Mouse (Mus musculus) testis, adult 2 months (tissue): Measurements from ENCODE around the gene Gata3. TPM values are rescaled to one million over a fixed set of nuclear protein-coding genes. Genes with fewer than 3 reads are reported as not detected.

ENCODE experiments used
- H3K27ac ChIP-seq: fragments of 200-500 bp; 2 replicates; pipeline ENCODE4 v1.5.1; 2012; ENCODE audit warnings: low read depth, low read length; ENCODE audit not compliant: control insufficient read depth, insufficient read depth
- H3K27me3 ChIP-seq: fragments of 200-500 bp; 2 replicates; pipeline ENCODE4 v1.6.1; 2012; ENCODE audit warnings: mild to moderate bottlenecking, low read length, moderate library complexity; ENCODE audit not compliant: control insufficient read depth, insufficient read depth
- H3K36me3 ChIP-seq: fragments of 200-500 bp; 2 replicates; pipeline ENCODE4 v1.6.1; 2012; ENCODE audit warnings: mild to moderate bottlenecking, low read length; ENCODE audit not compliant: control insufficient read depth, insufficient read depth
- H3K4me1 ChIP-seq: fragments of 200-500 bp; 2 replicates; pipeline ENCODE4 v1.6.1; 2012; ENCODE audit warnings: low read length; ENCODE audit not compliant: control insufficient read depth, insufficient read depth
- H3K4me3 ChIP-seq: fragments of 200-500 bp; 2 replicates; pipeline ENCODE4 v1.5.1; 2012; ENCODE audit warnings: low read depth, mild to moderate bottlenecking, low read length, moderate library complexity, mixed read lengths; ENCODE audit not compliant: control insufficient read depth
- CTCF ChIP-seq: fragments of 200-500 bp; IDR thresholded peaks from 2 replicates; pipeline ENCODE4 v1.5.1; 2012; ENCODE audit warnings: low read depth, mild to moderate bottlenecking, inconsistent platforms, low read length, moderate library complexity; ENCODE audit not compliant: control insufficient read depth, insufficient read depth, insufficient replicate concordance
- POLR2A ChIP-seq: fragments of 200-500 bp; IDR thresholded peaks from 2 replicates; pipeline ENCODE4 v1.6.1; 2012; ENCODE audit warnings: low read depth, mild to moderate bottlenecking, inconsistent platforms, low read length, moderate library complexity; ENCODE audit not compliant: control insufficient read depth
- polyA plus RNA-seq: library from polyadenylated mRNA; depleted of rRNA; stranded (reverse); fragments of >200 nt; gene quantifications from 2 replicates; pipeline ENCODE4 v1.2.3, GENCODE M21; 2012

The Gata3 gene
- polyA plus RNA-seq, 1 experiment: 1.0 TPM

- H3K4me1 ChIP-seq: peaks cover 20% of the 10 kb centered on the region
- H3K36me3 ChIP-seq: no peaks in the 10 kb centered on the region
- H3K27me3 ChIP-seq: peaks cover 28% of the 10 kb centered on the region
- peak; percentile 30; the same call in 1 of the 2 replicates for TF ChIP-seq POLR2A
- no peak for TF ChIP-seq CTCF
- H3K4me3 ChIP-seq: peak within 1 kb of the TSS; percentile 87
- no peak within 1 kb of the TSS for H3K27ac ChIP-seq
These were observed 8.7 kb downstream of the Gata3 start, which contains the start of gene 4930412O13Rik for GRCm38 (mm10) chr2:9881051-9881591. Gene 4930412O13Rik, plus strand, starts transcription at chr2:9881252.

- TF ChIP-seq CTCF: no peak
- TF ChIP-seq POLR2A: no peak
- peaks cover 28% of the 10 kb centered on the region for H3K27me3 ChIP-seq
- no peak overlapping the region for H3K27ac ChIP-seq
- peaks cover 20% of the 10 kb centered on the region for H3K4me1 ChIP-seq
- no peak overlapping the region for H3K4me3 ChIP-seq
- no peaks in the 10 kb centered on the region for H3K36me3 ChIP-seq
These were observed 9.6 kb downstream of the Gata3 start for GRCm38 (mm10) chr2:9880271-9880670.

- peaks cover 28% of the 10 kb centered on the region for H3K27me3 ChIP-seq
- peak overlapping the region; percentile 12 for H3K4me3 ChIP-seq
- no peak for TF ChIP-seq POLR2A
- peak; percentile 46; the same call in 1 of the 2 replicates for TF ChIP-seq CTCF
- no peaks in the 10 kb centered on the region for H3K36me3 ChIP-seq
- no peak overlapping the region for H3K27ac ChIP-seq
- peaks cover 20% of the 10 kb centered on the region for H3K4me1 ChIP-seq
These were observed 10.3 kb downstream of the Gata3 start for GRCm38 (mm10) chr2:9879493-9879892.

GRCm38 (mm10) chr2:9879092-9879491 lies 10.7 kb downstream of the Gata3 start:
- Histone ChIP-seq H3K27me3 (peaks cover 31% of the 10 kb centered on the region), H3K36me3 (no peaks in the 10 kb centered on the region), H3K27ac (no peak overlapping the region), H3K4me3 (peak overlapping the region; percentile 12), H3K4me1 (peaks cover 23% of the 10 kb centered on the region)
- TF ChIP-seq POLR2A (no peak), CTCF (no peak)

- Histone ChIP-seq H3K27ac (no peak overlapping the region), H3K4me3 (peak overlapping the region; percentile 59), H3K36me3 (no peaks in the 10 kb centered on the region), H3K4me1 (peaks cover 23% of the 10 kb centered on the region), H3K27me3 (peaks cover 31% of the 10 kb centered on the region)
- TF ChIP-seq CTCF (no peak), POLR2A (no peak)
These were observed 11.2 kb downstream of the Gata3 start for GRCm38 (mm10) chr2:9878564-9879081.

- H3K27me3 ChIP-seq: peaks cover 26% of the 10 kb centered on the region
- no peaks in the 10 kb centered on the region for H3K36me3 ChIP-seq
- H3K4me3 ChIP-seq: peak overlapping the region; percentile 59
- TF ChIP-seq POLR2A (no peak), CTCF (no peak)
- H3K27ac ChIP-seq: no peak overlapping the region
- H3K4me1 ChIP-seq: peaks cover 22% of the 10 kb centered on the region
These were observed 11.8 kb downstream of the Gata3 start for GRCm38 (mm10) chr2:9877966-9878563.

GRCm38 (mm10) chr2:9877326-9877690 lies 12.5 kb downstream of the Gata3 start:
- Histone ChIP-seq H3K4me3 (peak overlapping the region; percentile 64), H3K36me3 (no peaks in the 10 kb centered on the region), H3K27ac (no peak overlapping the region), H3K4me1 (peaks cover 21% of the 10 kb centered on the region), H3K27me3 (peaks cover 22% of the 10 kb centered on the region)
- TF ChIP-seq POLR2A (no peak), CTCF (no peak)
